Mouse (Mus musculus): ENCODE results near the gene Galnt15. TPM values are rescaled to one million over a fixed set of nuclear protein-coding genes. Genes with fewer than 3 reads are reported as not detected.
A peak's percentile ranks its signal among the peaks of the same experiment; 100 is the strongest.

Gene Galnt15
- polyA plus RNA-seq, 1 experiment from 2014 or later = 0.08 TPM

DNA sequence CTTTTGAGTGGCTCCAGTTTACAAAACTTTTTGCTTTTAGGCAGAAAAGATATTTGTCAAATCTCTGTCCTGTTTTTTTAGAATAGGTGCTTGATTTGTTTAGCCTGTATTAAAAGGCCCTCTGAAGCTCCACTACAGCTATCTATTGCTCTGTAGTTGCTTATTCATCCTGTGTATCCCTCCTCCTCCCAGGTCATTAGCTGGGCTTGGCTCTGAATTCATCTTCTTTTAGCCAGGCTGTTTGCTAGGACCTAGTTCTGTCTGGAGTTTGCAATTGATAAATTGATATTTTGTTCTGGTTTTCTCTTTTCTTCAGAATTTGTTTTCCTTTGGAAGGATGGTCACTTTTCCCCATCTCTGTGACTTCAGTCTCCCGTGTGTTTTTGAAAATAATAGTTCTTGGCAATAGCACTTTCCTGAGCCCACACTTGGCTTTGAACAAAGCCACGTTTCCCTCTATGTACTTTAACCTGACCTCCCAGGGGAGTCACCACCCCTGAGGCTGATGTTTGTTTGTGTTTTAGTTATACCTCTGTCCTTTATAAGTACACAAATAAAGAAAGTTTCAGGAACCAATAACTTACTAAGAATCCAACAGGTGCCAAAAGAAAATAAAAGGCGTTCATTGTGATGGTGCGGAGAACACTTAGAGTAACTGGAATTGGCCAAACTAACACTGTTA is 21.0 kb upstream of the Galnt15 start:
- H3K4me2 ChIP-seq = no peak overlapping the region
- no peak for DNase-seq
- WGBS = 82% methylated on average over 4 of the region's 4 CpGs

DNA sequence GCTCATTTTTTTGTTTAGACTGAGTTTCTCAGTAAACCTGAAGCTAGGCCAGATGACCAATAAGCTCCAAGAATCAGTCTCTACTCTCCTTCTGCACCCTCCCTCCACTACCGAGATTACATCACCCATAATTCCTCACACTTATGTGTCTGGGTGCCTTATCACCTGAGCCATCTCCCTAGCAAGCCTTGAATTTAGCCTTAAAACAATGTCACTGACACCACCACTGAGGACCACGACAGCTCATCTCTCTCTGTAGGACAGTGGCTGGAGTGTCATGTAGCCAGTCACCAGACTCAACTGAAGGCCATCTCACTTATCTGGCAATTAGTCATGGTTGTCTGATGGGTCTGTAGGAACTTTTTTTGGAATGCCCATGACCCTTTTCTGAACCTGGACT is 19.1 kb upstream of the Galnt15 start:
- no peak overlapping the region for H3K4me2 ChIP-seq
- DNase-seq (no peak), ATAC-seq (ENCODE audit: insufficient read depth) (no peak)
- H3K36me3 ChIP-seq (ENCODE audit: insufficient read depth) = no peaks in the 10 kb centered on the region
- H3K9me3 ChIP-seq (ENCODE audit: low read depth, low read length) = no peaks in the 10 kb centered on the region
- WGBS = 59% methylated on average over 2 of the region's 2 CpGs
- H3K9ac ChIP-seq = no peak overlapping the region
- no peak overlapping the region for H3K27ac ChIP-seq (ENCODE audit: low read depth)
- no peaks in the 10 kb centered on the region for H3K4me1 ChIP-seq (ENCODE audit: insufficient read depth)
- no peaks in the 10 kb centered on the region for H3K27me3 ChIP-seq (ENCODE audit: insufficient read depth, low read length)
- TF ChIP-seq CTCF (IDR thresholded peaks at IDR 0.05; ENCODE audit: low read depth) = no peak
- no peak overlapping the region for H3K4me3 ChIP-seq (ENCODE audit: low read depth, low read length)

More for the DNA sequence above, 21.0 kb upstream of the Galnt15 start:
- Histone ChIP-seq H3K27ac (ENCODE audit: low read depth) (no peak overlapping the region), H3K4me1 (ENCODE audit: insufficient read depth) (no peaks in the 10 kb centered on the region), H3K36me3 (ENCODE audit: insufficient read depth) (no peaks in the 10 kb centered on the region), H3K9me3 (ENCODE audit: low read depth, low read length) (no peaks in the 10 kb centered on the region), H3K9ac (no peak overlapping the region), H3K27me3 (ENCODE audit: insufficient read depth, low read length) (no peaks in the 10 kb centered on the region), H3K4me3 (ENCODE audit: low read depth, low read length) (no peak overlapping the region)
- no peak for TF ChIP-seq CTCF (IDR thresholded peaks at IDR 0.05; ENCODE audit: low read depth)
- ATAC-seq (ENCODE audit: insufficient read depth) = no peak

DNA sequence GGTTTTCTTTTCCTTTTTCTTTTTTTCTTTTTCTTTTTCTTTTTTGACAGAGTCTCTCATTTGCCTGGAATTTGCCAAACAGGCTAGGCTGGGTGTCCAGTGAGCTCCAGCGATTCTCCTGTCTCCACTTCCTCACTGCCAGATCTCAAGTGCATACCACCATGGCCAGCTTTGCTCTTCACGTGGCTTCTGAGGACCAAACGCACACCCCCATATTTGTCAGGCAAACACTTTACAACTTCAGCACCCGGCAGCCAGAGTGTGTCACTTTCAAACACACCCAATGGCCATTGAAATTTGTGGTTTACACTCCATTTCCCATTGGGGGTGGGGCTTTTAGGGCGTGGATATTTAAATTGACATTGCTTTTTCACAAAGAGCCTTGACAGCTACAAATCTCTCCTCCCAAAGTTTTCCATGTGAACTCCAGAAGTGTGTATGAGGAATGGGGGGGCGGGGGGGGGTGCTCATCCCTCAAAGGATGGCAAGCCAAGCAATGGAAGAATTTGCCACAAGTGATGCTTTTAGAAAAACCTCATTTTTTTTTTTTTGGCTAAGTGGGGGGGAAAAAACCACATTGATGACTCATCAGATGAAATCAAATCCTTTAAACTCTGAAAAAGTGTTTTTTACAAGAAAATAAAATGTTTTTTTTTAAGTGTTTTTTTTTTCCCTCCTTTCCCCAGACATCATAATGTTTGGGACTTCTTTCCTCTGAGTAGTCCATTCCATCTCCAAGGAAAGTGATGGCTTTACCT is 17.1 kb upstream of the Galnt15 start:
- Histone ChIP-seq H3K9ac (no peak overlapping the region), H3K27ac (ENCODE audit: low read depth) (no peak overlapping the region), H3K4me1 (ENCODE audit: insufficient read depth) (no peaks in the 10 kb centered on the region), H3K27me3 (ENCODE audit: insufficient read depth, low read length) (no peaks in the 10 kb centered on the region), H3K4me3 (ENCODE audit: low read depth, low read length) (no peak overlapping the region), H3K4me2 (no peak overlapping the region), H3K9me3 (ENCODE audit: low read depth, low read length) (no peaks in the 10 kb centered on the region), H3K36me3 (ENCODE audit: insufficient read depth) (no peaks in the 10 kb centered on the region)
- ATAC-seq (ENCODE audit: insufficient read depth) (no peak), DNase-seq (no peak)
- 45% methylated on average over 6 of the region's 6 CpGs for WGBS
- no peak for TF ChIP-seq CTCF (IDR thresholded peaks at IDR 0.05; ENCODE audit: low read depth)

DNA sequence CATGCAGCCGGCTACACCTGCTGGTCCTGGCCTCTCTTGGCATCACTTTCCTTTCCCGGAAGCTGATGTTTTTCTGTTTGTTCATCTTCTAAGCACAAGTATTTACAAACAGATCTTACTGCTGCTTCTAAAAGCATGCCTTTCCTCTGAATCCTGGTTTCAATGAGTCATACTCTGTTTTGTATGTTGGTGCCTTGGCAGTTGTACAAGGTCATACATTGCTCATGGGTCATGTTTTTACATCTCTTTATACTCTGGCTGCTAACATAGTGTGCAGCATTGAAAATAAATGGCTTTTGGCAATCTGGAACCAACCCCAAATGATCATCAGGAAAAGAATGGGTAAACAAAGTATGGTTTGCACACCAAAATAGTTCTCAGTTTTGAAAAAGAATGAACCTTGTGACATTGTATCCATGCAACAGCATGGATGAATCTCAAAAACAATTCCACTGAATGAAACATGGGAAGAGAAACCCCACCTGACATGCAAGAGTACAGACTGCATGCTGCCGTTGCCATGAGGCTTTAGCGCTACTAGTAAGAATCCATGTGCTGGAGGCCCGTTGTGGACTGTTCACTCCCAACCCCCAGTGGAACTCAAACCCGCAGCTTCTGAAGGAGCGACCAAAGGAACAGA is 13.5 kb upstream of the Galnt15 start:
- 75% methylated on average over 7 of the region's 7 CpGs for WGBS
- no peaks in the 10 kb centered on the region for H3K27me3 ChIP-seq (ENCODE audit: insufficient read depth, low read length)
- H3K9me3 ChIP-seq (ENCODE audit: low read depth, low read length) = no peaks in the 10 kb centered on the region
- no peak overlapping the region for H3K4me2 ChIP-seq
- DNase-seq = peak; percentile 67
- H3K36me3 ChIP-seq (ENCODE audit: insufficient read depth) = no peaks in the 10 kb centered on the region
- H3K4me3 ChIP-seq (ENCODE audit: low read depth, low read length) = no peak overlapping the region
- no peak for TF ChIP-seq CTCF (IDR thresholded peaks at IDR 0.05; ENCODE audit: low read depth)
- 0 out of 2 replicates have a peak overlapping the region, but pooled peaks have one; percentile 8 for H3K27ac ChIP-seq (ENCODE audit: low read depth)
- no peak overlapping the region for H3K9ac ChIP-seq
- H3K4me1 ChIP-seq (ENCODE audit: insufficient read depth) = no peaks in the 10 kb centered on the region
- ATAC-seq (ENCODE audit: insufficient read depth) = peak; percentile 35; the same call in 1 of the 2 replicates

DNA sequence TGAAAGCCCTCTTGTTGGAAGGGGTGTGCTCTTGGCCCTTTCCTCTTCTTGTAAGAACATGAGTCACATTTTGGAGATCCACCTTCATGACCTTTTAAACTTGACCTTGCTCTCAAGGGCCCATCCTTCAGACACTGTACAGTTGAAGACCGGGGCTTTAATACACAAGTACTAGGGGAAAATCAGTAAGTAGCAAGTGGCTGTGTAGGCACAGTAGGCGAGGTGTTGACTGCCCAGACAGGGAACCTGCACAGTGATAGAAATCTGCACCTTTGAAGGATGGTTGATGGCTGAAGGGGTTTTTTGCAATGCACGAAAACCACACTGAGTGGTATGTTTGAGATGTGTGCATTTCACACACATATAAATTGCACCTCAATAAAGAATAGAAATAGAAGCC is 12.3 kb upstream of the Galnt15 start:
- H3K27me3 ChIP-seq (ENCODE audit: insufficient read depth, low read length) = no peaks in the 10 kb centered on the region
- H3K27ac ChIP-seq (ENCODE audit: low read depth) = no peak overlapping the region
- WGBS = 63% methylated on average over 3 of the region's 3 CpGs
- TF ChIP-seq CTCF (IDR thresholded peaks at IDR 0.05; ENCODE audit: low read depth) = no peak
- no peaks in the 10 kb centered on the region for H3K4me1 ChIP-seq (ENCODE audit: insufficient read depth)
- no peak overlapping the region for H3K9ac ChIP-seq
- ATAC-seq (ENCODE audit: insufficient read depth) (no peak), DNase-seq (no peak)
- no peaks in the 10 kb centered on the region for H3K36me3 ChIP-seq (ENCODE audit: insufficient read depth)
- H3K9me3 ChIP-seq (ENCODE audit: low read depth, low read length) = no peaks in the 10 kb centered on the region
- no peak overlapping the region for H3K4me2 ChIP-seq
- H3K4me3 ChIP-seq (ENCODE audit: low read depth, low read length) = no peak overlapping the region

DNA sequence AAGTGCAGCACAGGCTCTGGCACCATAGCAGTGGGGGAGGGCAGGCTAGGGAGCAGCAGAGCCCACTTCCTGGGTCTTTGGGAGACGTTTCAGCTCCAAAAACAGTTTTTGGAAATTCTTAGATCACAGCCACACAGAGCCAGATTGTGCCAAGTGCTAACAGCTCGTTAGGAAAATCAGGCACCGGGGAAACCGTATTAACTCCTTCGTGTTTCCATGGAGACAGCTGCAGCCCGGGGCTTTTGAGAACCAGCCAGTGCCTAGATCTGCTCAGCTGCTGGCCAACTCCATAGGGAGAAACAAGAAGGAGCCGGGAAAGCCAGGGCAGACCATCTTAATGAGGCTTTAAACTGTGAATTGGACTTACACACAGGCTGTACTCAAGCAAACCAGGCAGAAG is 11.9 kb upstream of the Galnt15 start:
- 8% methylated on average over 7 of the region's 7 CpGs for WGBS
- ATAC-seq (ENCODE audit: insufficient read depth) = 0 out of 2 replicates have a peak, but pooled peaks have one; percentile 38
- Histone ChIP-seq H3K36me3 (ENCODE audit: insufficient read depth) (no peaks in the 10 kb centered on the region), H3K9me3 (ENCODE audit: low read depth, low read length) (no peaks in the 10 kb centered on the region), H3K4me2 (peak overlapping the region; percentile 8; the same call in 1 of the 2 replicates), H3K9ac (no peak overlapping the region), H3K27me3 (ENCODE audit: insufficient read depth, low read length) (no peaks in the 10 kb centered on the region), H3K4me3 (ENCODE audit: low read depth, low read length) (no peak overlapping the region), H3K4me1 (ENCODE audit: insufficient read depth) (no peaks in the 10 kb centered on the region), H3K27ac (ENCODE audit: low read depth) (no peak overlapping the region)
- peak; percentile 74 for DNase-seq
- TF ChIP-seq CTCF (IDR thresholded peaks at IDR 0.05; ENCODE audit: low read depth) = no peak

DNA sequence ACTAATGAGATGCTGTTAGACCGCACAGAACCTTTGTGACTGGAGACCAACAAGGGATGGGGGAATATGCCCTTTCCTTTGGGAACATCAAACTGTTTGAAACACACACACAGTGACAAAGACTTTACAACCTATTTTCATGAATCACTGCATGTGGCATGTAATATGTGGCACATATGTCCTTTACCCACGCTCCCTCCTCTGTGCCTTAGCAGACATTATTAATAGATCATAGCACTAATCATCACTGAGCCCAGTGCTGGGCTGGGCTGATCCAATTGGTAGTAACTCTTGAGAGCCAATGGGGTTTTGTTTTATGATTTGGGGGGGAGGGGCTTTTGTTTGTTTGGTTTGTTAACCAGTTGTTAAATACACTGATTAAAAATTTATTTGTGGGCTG is 11.3 kb upstream of the Galnt15 start:
- no peaks in the 10 kb centered on the region for H3K36me3 ChIP-seq (ENCODE audit: insufficient read depth)
- no peaks in the 10 kb centered on the region for H3K4me1 ChIP-seq (ENCODE audit: insufficient read depth)
- WGBS = 69% methylated on average over 2 of the region's 2 CpGs
- no peak overlapping the region for H3K4me3 ChIP-seq (ENCODE audit: low read depth, low read length)
- no peak overlapping the region for H3K4me2 ChIP-seq
- H3K27ac ChIP-seq (ENCODE audit: low read depth) = no peak overlapping the region
- no peaks in the 10 kb centered on the region for H3K27me3 ChIP-seq (ENCODE audit: insufficient read depth, low read length)
- TF ChIP-seq CTCF (IDR thresholded peaks at IDR 0.05; ENCODE audit: low read depth) = no peak
- no peaks in the 10 kb centered on the region for H3K9me3 ChIP-seq (ENCODE audit: low read depth, low read length)
- ATAC-seq (ENCODE audit: insufficient read depth) (no peak), DNase-seq (no peak)
- H3K9ac ChIP-seq = no peak overlapping the region

Data from lung, embryonic 14.5 days (tissue).